Mouse (Mus musculus) midbrain, embryonic 13.5 days (tissue): Measurements from ENCODE around the gene Fam198b. TPM values are rescaled to one million over a fixed set of nuclear protein-coding genes. Genes with fewer than 3 reads are reported as not detected.

ENCODE experiments used
- ATAC-seq: fragments of 200-750 bp; cut with Nextera tagmentation; 2 replicates; pipeline ENCODE4 v1.8.0; 2017; ENCODE audit warnings: mild to moderate bottlenecking, moderate TSS enrichment, moderate library complexity
- H3K27ac ChIP-seq: fragments of 300-500 bp; sonication (generic); 2 replicates; pipeline ENCODE4 v1.5.1; 2015; ENCODE audit warnings: inconsistent platforms, mild to moderate bottlenecking, moderate library complexity
- H3K27me3 ChIP-seq: fragments of 300-500 bp; sonication (generic); 2 replicates; pipeline ENCODE4 v1.6.1; 2015; ENCODE audit warnings: mild to moderate bottlenecking, inconsistent platforms
- H3K36me3 ChIP-seq: fragments of 300-500 bp; sonication (generic); 2 replicates; pipeline ENCODE4 v1.6.1; 2015; ENCODE audit warnings: mild to moderate bottlenecking, inconsistent platforms
- H3K4me1 ChIP-seq: fragments of 300-500 bp; sonication (generic); replicated peaks from 2 replicates; pipeline ENCODE4 v1.6.1; 2015; ENCODE audit warnings: inconsistent platforms
- H3K4me2 ChIP-seq: fragments of 300-500 bp; sonication (generic); replicated peaks from 2 replicates; pipeline ENCODE4 v1.6.1; 2015; ENCODE audit warnings: moderate library complexity, mild to moderate bottlenecking, inconsistent platforms
- H3K4me3 ChIP-seq: fragments of 300-500 bp; sonication (generic); replicated peaks from 2 replicates; pipeline ENCODE4 v1.5.1; 2015; ENCODE audit warnings: mild to moderate bottlenecking, inconsistent platforms
- H3K9ac ChIP-seq: fragments of 300-500 bp; sonication (generic); replicated peaks from 2 replicates; pipeline ENCODE4 v1.6.1; 2015; ENCODE audit warnings: mild to moderate bottlenecking, inconsistent platforms
- H3K9me3 ChIP-seq: fragments of 300-500 bp; sonication (generic); 2 replicates; pipeline ENCODE4 v1.6.1; 2016; ENCODE audit warnings: mild to moderate bottlenecking, inconsistent platforms
- WGBS: fragments of 180-500 bp; shearing (Covaris S2); methylation state at CpG from one replicate; pipeline ENCODE4 v1.1.7; 2015; 5-methylcytosine and 5-hydroxymethylcytosine counted together
- polyA plus RNA-seq: library from polyadenylated mRNA; unstranded; fragments of >200 nt; fragmentation: Nextera tagmentation; extraction: Ambion mirVana; gene quantifications from 2 replicates; pipeline ENCODE4 v1.2.1, GENCODE M21; 2015

Fam198b gene
- 0.89 and 1.9 TPM in 2 replicates for polyA plus RNA-seq

DNA sequence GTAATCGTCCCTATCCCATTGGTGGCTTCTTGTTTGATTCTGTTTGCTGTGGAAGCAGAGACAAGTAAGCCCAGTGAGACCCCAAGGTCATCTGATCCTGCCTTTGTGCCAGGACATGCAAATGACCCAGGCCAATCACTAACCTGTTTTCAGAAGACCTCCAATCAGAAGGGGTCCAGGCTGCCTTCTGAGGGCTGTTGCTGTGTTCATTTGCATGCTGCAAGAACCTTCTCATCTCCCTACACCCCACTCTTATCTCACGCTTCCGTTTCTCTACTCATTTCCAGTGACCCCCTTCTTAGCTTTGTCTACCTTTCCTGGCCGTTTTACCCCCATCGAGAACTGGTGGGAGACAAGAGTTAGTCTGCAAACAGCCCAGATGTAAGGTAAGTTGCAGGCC lies at the start of gene Fam198b:
TSS of gene Fam198b (plus strand) at position 229 of the 400 bp plus-strand sequence.
- 67% methylated on average over 5 of the region's 5 CpGs for WGBS
- no peak within 1 kb of the TSS for H3K27ac ChIP-seq
- H3K4me3 ChIP-seq, result no peak within 1 kb of the TSS
- no peak within 1 kb of the TSS for H3K9ac ChIP-seq
- H3K36me3 ChIP-seq, result no peaks in the 10 kb centered on the region
- no peak for ATAC-seq
- H3K27me3 ChIP-seq, result no peaks in the 10 kb centered on the region
- H3K4me1 ChIP-seq, result peaks cover 8% of the 10 kb centered on the region
- no peaks in the 10 kb centered on the region for H3K9me3 ChIP-seq
- no peak within 1 kb of the TSS for H3K4me2 ChIP-seq

DNA sequence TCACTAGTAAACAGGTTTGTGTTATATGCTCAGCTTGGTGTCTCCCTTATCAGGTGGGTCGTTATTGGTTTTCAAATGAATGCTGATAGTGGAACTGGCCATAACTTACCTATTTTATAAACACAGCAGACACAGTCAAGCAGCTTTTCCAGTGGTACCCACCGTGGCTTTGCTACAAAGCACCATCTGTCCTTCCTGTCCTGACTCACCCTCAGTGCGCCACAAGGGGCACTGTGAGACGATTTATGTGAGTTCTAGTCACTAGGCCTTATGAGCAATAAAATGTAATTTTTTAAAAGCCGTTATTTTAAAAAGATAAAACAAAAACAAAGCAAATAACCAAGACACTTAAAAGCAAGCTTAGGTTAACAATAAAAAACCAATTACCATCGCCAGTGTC lies 45.6 kb upstream of the Fam198b start:
- peak; percentile 46; the same call in 1 of the 2 replicates for ATAC-seq
- WGBS, result 60% methylated on average over 6 of the region's 6 CpGs
- Histone ChIP-seq H3K27ac (no peak overlapping the region), H3K36me3 (no peaks in the 10 kb centered on the region), H3K4me1 (peaks cover 5% of the 10 kb centered on the region; the same call in 1 of the 2 replicates), H3K4me2 (no peak overlapping the region), H3K4me3 (no peak overlapping the region), H3K9me3 (no peaks in the 10 kb centered on the region), H3K9ac (no peak overlapping the region), H3K27me3 (no peaks in the 10 kb centered on the region)

DNA sequence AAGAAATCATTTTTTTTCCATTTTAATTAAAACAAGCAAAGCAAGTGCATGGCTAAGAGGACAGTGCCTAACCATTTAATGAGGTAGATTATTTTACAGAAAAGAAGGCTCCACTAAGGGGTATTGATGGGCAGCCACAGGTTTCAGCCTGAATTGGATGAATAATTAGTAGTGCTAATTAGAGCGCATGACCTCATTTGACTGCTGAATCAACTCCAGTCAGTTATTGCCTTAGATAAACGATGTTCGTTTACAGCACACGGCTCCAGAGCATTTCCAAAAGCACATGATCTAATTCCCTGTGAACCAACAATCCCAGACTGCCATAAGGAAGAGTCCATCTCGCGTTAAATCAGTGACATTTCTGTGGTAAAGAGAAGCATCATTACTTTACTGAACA lies 42.9 kb upstream of the Fam198b start:
- H3K4me1 ChIP-seq, result peaks cover 5% of the 10 kb centered on the region; the same call in 1 of the 2 replicates
- H3K9ac ChIP-seq, result no peak overlapping the region
- 74% methylated on average over 6 of the region's 6 CpGs for WGBS
- 0 out of 2 replicates have a peak, but pooled peaks cover 4% of the 10 kb centered on the region for H3K27me3 ChIP-seq
- ATAC-seq, result peak; percentile 28; the same call in 1 of the 2 replicates
- peak overlapping the region; percentile 49 for H3K4me3 ChIP-seq
- H3K36me3 ChIP-seq, result no peaks in the 10 kb centered on the region
- H3K27ac ChIP-seq, result no peak overlapping the region
- H3K9me3 ChIP-seq, result no peaks in the 10 kb centered on the region
- peak overlapping the region; percentile 76 for H3K4me2 ChIP-seq

DNA sequence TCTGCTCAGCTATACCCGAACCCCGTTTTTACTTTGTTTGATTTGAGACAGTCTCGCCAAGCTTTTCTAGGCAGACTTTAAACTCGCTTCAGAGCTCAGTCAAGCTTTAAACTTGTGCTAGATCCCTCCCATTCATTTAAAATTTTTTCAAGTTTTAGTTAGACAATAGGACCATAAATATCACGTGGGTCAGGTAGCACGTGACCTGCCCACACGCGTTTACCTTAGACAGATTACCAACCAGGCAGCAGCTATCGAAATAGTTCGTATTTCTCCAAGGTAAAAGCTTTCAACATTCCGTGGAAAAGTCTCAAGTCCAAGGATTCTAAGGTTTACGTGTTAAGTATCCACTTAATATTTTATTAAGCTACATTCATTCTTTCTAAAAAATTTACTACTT lies 42.2 kb upstream of the Fam198b start:
- H3K27me3 ChIP-seq, result 0 out of 2 replicates have a peak, but pooled peaks cover 4% of the 10 kb centered on the region
- H3K9me3 ChIP-seq, result no peaks in the 10 kb centered on the region
- 9% methylated on average over 12 of the region's 12 CpGs for WGBS
- H3K4me2 ChIP-seq, result peak overlapping the region; percentile 76
- peaks cover 5% of the 10 kb centered on the region; the same call in 1 of the 2 replicates for H3K4me1 ChIP-seq
- 0 out of 2 replicates have a peak overlapping the region, but pooled peaks have one; percentile 55 for H3K9ac ChIP-seq
- no peak overlapping the region for H3K27ac ChIP-seq
- ATAC-seq, result peak; percentile 63
- no peaks in the 10 kb centered on the region for H3K36me3 ChIP-seq
- H3K4me3 ChIP-seq, result peak overlapping the region; percentile 49

DNA sequence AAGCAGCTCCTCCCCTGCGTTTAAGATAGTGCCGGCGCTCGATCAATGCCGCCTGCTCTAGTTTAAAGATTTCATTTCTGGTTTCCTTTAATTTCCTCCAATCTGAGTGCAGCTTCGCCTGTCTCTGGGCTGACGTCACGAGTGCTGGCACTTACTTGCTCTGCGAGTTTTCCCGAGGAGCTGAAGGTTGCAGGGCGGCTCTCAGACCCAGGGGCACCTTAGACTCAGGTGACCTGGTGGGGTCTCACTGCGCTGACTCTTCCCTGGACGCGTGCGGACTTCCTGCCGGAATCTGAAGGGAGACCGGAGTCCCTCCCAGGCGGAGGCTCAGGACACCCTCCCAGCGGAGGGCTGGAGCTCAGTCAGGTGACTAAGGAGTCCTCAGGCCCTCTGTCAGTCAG lies 41.7 kb upstream of the Fam198b start:
- Histone ChIP-seq H3K27ac (no peak overlapping the region), H3K9me3 (no peaks in the 10 kb centered on the region), H3K4me3 (peak overlapping the region; percentile 49), H3K4me1 (peaks cover 5% of the 10 kb centered on the region; the same call in 1 of the 2 replicates), H3K9ac (peak overlapping the region; percentile 55; the same call in 1 of the 2 replicates), H3K4me2 (peak overlapping the region; percentile 76), H3K27me3 (0 out of 2 replicates have a peak, but pooled peaks cover 4% of the 10 kb centered on the region), H3K36me3 (no peaks in the 10 kb centered on the region)
- peak; percentile 90 for ATAC-seq
- under 1% methylated on average over 19 of the region's 19 CpGs for WGBS

DNA sequence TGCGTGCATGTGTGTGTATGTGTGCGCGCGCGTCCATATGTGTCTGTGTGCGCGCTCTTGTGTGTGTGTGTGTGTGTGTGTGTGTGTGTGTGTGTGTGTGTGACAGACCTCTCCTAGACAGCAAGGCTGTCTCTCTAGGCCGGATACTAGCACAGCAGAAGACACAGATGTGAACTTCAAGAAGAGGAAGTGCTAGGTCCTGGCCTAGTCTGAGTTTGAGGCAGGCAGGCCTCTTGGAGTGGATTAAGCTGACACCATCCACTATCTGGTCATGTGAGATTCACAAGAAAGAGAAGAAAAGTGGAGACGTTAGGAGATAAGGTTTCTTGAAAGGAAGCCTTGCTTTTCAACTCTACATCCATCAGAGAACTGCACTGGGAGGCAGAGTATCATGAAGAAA lies 40.3 kb upstream of the Fam198b start:
- Histone ChIP-seq H3K4me3 (no peak overlapping the region), H3K27ac (no peak overlapping the region), H3K27me3 (0 out of 2 replicates have a peak, but pooled peaks cover 4% of the 10 kb centered on the region), H3K4me1 (peaks cover 5% of the 10 kb centered on the region; the same call in 1 of the 2 replicates), H3K36me3 (no peaks in the 10 kb centered on the region), H3K9ac (no peak overlapping the region), H3K4me2 (no peak overlapping the region), H3K9me3 (no peaks in the 10 kb centered on the region)
- no peak for ATAC-seq
- 96% methylated on average over 9 of the region's 9 CpGs for WGBS

DNA sequence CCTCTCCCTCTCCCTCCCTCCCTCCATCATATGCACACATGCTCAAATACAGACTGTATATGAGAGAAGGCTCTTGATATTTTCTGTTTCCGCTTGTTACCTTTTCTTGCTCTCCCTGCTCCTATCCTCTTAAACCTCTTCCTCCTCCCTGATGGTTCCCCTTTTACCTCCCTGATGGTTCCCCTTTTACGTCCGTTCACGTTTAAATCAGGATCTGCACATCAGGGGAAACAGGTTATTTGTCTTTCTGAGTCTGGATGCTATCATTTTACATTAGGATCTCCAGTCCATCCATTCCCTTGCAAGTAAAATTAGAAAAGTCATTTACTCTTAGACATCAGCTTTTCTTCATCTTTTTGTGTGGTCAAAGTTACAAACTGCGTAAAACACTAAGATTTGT lies 37.7 kb upstream of the Fam198b start:
- no peak overlapping the region for H3K4me2 ChIP-seq
- ATAC-seq, result no peak
- no peak overlapping the region for H3K4me3 ChIP-seq
- no peak overlapping the region for H3K27ac ChIP-seq
- no peaks in the 10 kb centered on the region for H3K9me3 ChIP-seq
- no peaks in the 10 kb centered on the region for H3K36me3 ChIP-seq
- H3K9ac ChIP-seq, result no peak overlapping the region
- H3K4me1 ChIP-seq, result peaks cover 2% of the 10 kb centered on the region; the same call in 1 of the 2 replicates
- H3K27me3 ChIP-seq, result 0 out of 2 replicates have a peak, but pooled peaks cover 6% of the 10 kb centered on the region
- WGBS, result 87% methylated on average over 5 of the region's 5 CpGs

DNA sequence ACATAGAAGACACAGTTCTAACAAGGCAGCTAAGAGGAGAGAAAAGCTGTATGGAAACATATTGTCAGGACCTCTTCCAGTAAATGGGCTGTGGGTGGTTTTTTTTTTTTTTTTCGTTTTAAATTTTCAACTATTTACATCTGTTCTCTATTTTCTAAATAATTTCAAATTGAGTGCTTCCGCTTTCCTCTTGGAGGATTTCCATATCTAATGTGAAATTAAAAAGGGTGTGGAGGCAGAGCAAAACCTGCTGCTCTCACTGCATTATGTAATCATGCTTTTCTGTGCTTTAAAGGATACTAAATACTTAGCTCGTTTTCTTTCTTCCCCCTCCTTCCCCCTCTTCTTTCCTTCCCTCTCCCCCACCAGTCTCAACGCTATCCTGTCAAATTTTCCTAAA lies 35.5 kb upstream of the Fam198b start:
- Histone ChIP-seq H3K27me3 (0 out of 2 replicates have a peak, but pooled peaks cover 6% of the 10 kb centered on the region), H3K4me3 (no peak overlapping the region), H3K27ac (no peak overlapping the region), H3K9me3 (no peaks in the 10 kb centered on the region), H3K36me3 (no peaks in the 10 kb centered on the region), H3K9ac (no peak overlapping the region), H3K4me1 (peaks cover 5% of the 10 kb centered on the region), H3K4me2 (no peak overlapping the region)
- no peak for ATAC-seq
- WGBS, result 44% methylated on average over 4 of the region's 4 CpGs

DNA sequence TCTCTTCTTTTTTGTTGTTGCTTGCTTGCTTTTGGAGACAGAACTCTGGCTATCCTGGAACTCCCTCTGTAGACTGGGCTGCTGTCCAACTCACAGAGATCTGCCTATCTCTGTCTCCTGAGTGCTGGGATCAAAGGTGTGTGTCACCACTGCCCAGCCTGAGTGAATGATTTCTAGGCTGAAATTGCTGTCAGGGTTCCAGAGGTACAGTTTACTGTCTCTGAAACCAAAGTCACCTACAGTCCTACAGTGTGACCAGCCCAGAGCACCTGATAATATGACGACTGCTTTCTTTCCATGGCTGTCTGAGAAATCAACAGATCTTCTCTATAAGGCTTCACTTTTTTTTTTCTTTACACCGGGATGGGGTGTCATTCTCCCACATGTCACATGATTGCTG lies 34.7 kb upstream of the Fam198b start:
- no peaks in the 10 kb centered on the region for H3K9me3 ChIP-seq
- WGBS, result 89% methylated on average over 2 of the region's 2 CpGs
- H3K4me3 ChIP-seq, result no peak overlapping the region
- no peak overlapping the region for H3K4me2 ChIP-seq
- H3K27ac ChIP-seq, result no peak overlapping the region
- H3K27me3 ChIP-seq, result 0 out of 2 replicates have a peak, but pooled peaks cover 6% of the 10 kb centered on the region
- H3K4me1 ChIP-seq, result peaks cover 5% of the 10 kb centered on the region
- no peak for ATAC-seq
- H3K9ac ChIP-seq, result no peak overlapping the region
- H3K36me3 ChIP-seq, result no peaks in the 10 kb centered on the region

DNA sequence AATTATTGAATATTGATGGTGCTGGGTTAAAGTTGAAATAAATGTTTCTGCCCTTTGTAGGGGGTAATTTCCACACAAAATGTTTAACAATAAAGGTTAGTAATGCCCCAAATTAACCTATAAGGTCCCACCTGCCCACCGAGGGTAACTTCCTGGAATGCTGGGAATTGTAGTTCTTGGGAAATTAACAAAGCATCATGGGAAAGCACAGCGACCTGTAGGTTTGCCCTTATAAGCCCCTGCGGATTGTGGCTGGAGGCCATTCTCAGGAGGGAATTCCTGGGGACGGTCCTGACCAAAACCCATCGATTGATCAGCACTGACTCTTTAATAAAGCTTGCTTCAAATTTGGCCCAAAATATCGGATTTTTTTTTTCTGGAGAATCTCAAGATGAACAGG lies 33.7 kb upstream of the Fam198b start:
- Histone ChIP-seq H3K4me2 (no peak overlapping the region), H3K27ac (no peak overlapping the region), H3K27me3 (0 out of 2 replicates have a peak, but pooled peaks cover 3% of the 10 kb centered on the region), H3K9ac (no peak overlapping the region), H3K9me3 (no peaks in the 10 kb centered on the region), H3K36me3 (no peaks in the 10 kb centered on the region), H3K4me3 (no peak overlapping the region), H3K4me1 (peaks cover 5% of the 10 kb centered on the region)
- WGBS, result 38% methylated on average over 6 of the region's 6 CpGs
- no peak for ATAC-seq

DNA sequence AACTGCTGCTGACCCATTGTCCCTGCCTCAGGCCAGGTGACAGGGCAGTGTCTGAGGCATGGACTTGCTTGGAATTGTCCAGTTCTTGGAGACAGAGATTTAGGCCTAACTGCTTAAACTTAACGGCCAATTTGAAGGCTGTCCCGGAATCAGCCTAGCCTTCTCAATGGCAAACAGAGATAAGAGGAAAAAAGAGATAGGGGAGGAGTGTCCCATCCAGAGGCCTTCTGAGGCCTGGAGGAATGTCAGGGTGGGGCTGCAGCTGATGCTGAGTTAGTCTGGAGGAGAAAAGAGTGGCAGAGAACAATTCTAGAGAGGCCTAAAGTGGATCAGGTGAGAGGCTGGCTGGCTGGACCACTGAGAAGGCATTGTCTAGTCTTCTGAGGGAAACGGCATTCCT lies 32.2 kb upstream of the Fam198b start:
- no peak for ATAC-seq
- Histone ChIP-seq H3K27me3 (0 out of 2 replicates have a peak, but pooled peaks cover 5% of the 10 kb centered on the region), H3K4me1 (peaks cover 5% of the 10 kb centered on the region), H3K27ac (no peak overlapping the region), H3K4me2 (no peak overlapping the region), H3K36me3 (no peaks in the 10 kb centered on the region), H3K9me3 (no peaks in the 10 kb centered on the region), H3K4me3 (no peak overlapping the region), H3K9ac (no peak overlapping the region)
- 68% methylated on average over 3 of the region's 3 CpGs for WGBS

DNA sequence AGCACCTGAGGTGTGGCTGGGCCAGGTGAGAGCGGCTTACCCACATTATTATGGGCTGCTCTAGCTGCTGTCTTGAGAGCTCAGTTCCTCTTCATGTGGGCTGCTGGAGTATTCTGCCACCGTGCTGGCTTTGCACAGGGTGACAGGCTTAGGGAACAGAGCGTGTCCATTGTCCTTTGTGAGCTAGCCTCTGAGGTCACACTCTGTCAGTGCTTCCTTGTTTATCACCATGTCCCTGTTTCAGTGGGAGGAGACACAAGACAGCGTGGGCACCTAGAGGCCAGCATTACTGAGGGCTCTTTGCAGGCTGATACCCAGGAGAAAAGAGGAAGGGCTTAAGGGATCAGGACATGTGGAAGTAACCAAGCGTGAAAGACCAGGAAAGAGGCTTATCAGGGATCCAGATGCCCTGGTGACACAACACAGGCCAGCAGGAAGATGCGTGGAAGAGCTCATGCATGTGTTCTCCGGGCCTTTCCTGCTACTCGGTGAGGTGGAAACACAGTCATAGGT lies 31.6 kb upstream of the Fam198b start, which contains the start of gene Tmem144:
TSS of gene Tmem144 (minus strand) at position 120 of the 513 bp plus-strand sequence.
- no peak within 1 kb of the TSS for H3K4me3 ChIP-seq
- H3K9me3 ChIP-seq, result no peaks in the 10 kb centered on the region
- H3K27me3 ChIP-seq, result 0 out of 2 replicates have a peak, but pooled peaks cover 5% of the 10 kb centered on the region
- ATAC-seq, result peak; percentile 62
- H3K27ac ChIP-seq, result no peak within 1 kb of the TSS
- WGBS, result 23% methylated on average over 8 of the region's 8 CpGs
- no peak within 1 kb of the TSS for H3K9ac ChIP-seq
- H3K4me2 ChIP-seq, result no peak within 1 kb of the TSS
- H3K36me3 ChIP-seq, result no peaks in the 10 kb centered on the region
- peaks cover 5% of the 10 kb centered on the region for H3K4me1 ChIP-seq
